Mouse (Mus musculus) kidney, embryonic 15.5 days (tissue): Measurements from ENCODE around the gene Blnk. TPM values are rescaled to one million over a fixed set of nuclear protein-coding genes. Genes with fewer than 3 reads are reported as not detected.

Experiments used
- ATAC-seq: fragments of 200-750 bp; cut with Nextera tagmentation; replicated peaks from 2 replicates; pipeline ENCODE4 v1.8.0; 2017; ENCODE audit warnings: moderate TSS enrichment; ENCODE audit not compliant: low FRiP score
- H3K27ac ChIP-seq: fragments of 300-500 bp; sonication (generic); 2 replicates; pipeline ENCODE4 v1.5.1; 2015; ENCODE audit warnings: mild to moderate bottlenecking, inconsistent platforms
- H3K27me3 ChIP-seq: fragments of 300-500 bp; sonication (generic); 2 replicates; pipeline ENCODE4 v1.6.1; 2015; ENCODE audit warnings: inconsistent platforms
- H3K36me3 ChIP-seq: fragments of 300-500 bp; sonication (generic); 2 replicates; pipeline ENCODE4 v1.6.1; 2015; ENCODE audit warnings: inconsistent platforms
- H3K4me1 ChIP-seq: fragments of 300-500 bp; sonication (generic); 2 replicates; pipeline ENCODE4 v1.6.1; 2015; ENCODE audit warnings: inconsistent platforms
- H3K4me2 ChIP-seq: fragments of 300-500 bp; sonication (generic); 2 replicates; pipeline ENCODE4 v1.6.1; 2015; ENCODE audit warnings: moderate library complexity, mild to moderate bottlenecking, inconsistent platforms
- H3K4me3 ChIP-seq: fragments of 300-500 bp; sonication (generic); replicated peaks from 2 replicates; pipeline ENCODE4 v1.5.1; 2015; ENCODE audit warnings: mild to moderate bottlenecking, inconsistent platforms
- H3K9ac ChIP-seq: fragments of 300-500 bp; sonication (generic); 2 replicates; pipeline ENCODE4 v1.6.1; 2015; ENCODE audit warnings: mild to moderate bottlenecking, inconsistent platforms
- H3K9me3 ChIP-seq: fragments of 300-500 bp; sonication (generic); replicated peaks from 2 replicates; pipeline ENCODE4 v1.6.1; 2016; ENCODE audit warnings: inconsistent platforms
- WGBS: fragments of 180-500 bp; shearing (Covaris S2); methylation state at CpG from one replicate; pipeline ENCODE4 v1.1.7; 2015; ENCODE audit warnings: mixed read lengths; 5-methylcytosine and 5-hydroxymethylcytosine counted together
- polyA plus RNA-seq: library from polyadenylated mRNA; unstranded; fragments of >200 nt; fragmentation: Nextera tagmentation; extraction: Ambion mirVana; gene quantifications from 2 replicates; pipeline ENCODE4 v1.2.1, GENCODE M21; 2015

The Blnk gene
- polyA plus RNA-seq, 1 experiment from 2014 or later = 12.6 TPM

GRCm38 (mm10) chr19:40998469-40999170, 4.3 kb upstream of the Blnk start:
- H3K27ac ChIP-seq = peak overlapping the region; percentile 64
- ATAC-seq = no peak

GRCm38 (mm10) chr19:40996722-40997121, 2.4 kb upstream of the Blnk start:
- Histone ChIP-seq H3K9me3 (no peaks in the 10 kb centered on the region), H3K36me3 (no peaks in the 10 kb centered on the region), H3K27me3 (no peaks in the 10 kb centered on the region), H3K4me3 (no peak overlapping the region), H3K9ac (no peak overlapping the region), H3K4me1 (peaks cover 43% of the 10 kb centered on the region), H3K4me2 (no peak overlapping the region), H3K27ac (no peak overlapping the region)
- WGBS = 89% methylated on average over 6 of the region's 6 CpGs
- no peak for ATAC-seq

More at GRCm38 (mm10) chr19:40998469-40999170, 4.3 kb upstream of the Blnk start:
- 43% methylated on average over 5 of the region's 5 CpGs for WGBS
- no peak overlapping the region for H3K4me2 ChIP-seq
- H3K4me3 ChIP-seq = no peak overlapping the region
- no peak overlapping the region for H3K9ac ChIP-seq
- no peaks in the 10 kb centered on the region for H3K27me3 ChIP-seq
- no peaks in the 10 kb centered on the region for H3K9me3 ChIP-seq
- peaks cover 29% of the 10 kb centered on the region for H3K4me1 ChIP-seq
- no peaks in the 10 kb centered on the region for H3K36me3 ChIP-seq

- 30% methylated on average over 21 of the region's 21 CpGs for WGBS
- Histone ChIP-seq H3K4me2 (no peak overlapping the region), H3K27ac (peak overlapping the region; percentile 89), H3K9ac (no peak overlapping the region), H3K4me1 (peaks cover 43% of the 10 kb centered on the region), H3K27me3 (0 out of 2 replicates have a peak, but pooled peaks cover 3% of the 10 kb centered on the region), H3K4me3 (no peak overlapping the region), H3K9me3 (no peaks in the 10 kb centered on the region), H3K36me3 (no peaks in the 10 kb centered on the region)
- ATAC-seq = no peak; the same call in 1 of the 2 replicates
Measured at GRCm38 (mm10) chr19:40995449-40996401, 1.4 kb upstream of the Blnk start.

- no peak for ATAC-seq
- no peak overlapping the region for H3K4me3 ChIP-seq
- H3K27ac ChIP-seq = peak overlapping the region; percentile 89; the same call in 1 of the 2 replicates
- no peak overlapping the region for H3K9ac ChIP-seq
- H3K4me2 ChIP-seq = no peak overlapping the region
- WGBS = 52% methylated on average over 7 of the region's 7 CpGs
- H3K36me3 ChIP-seq = no peaks in the 10 kb centered on the region
- H3K4me1 ChIP-seq = peaks cover 43% of the 10 kb centered on the region
- no peaks in the 10 kb centered on the region for H3K9me3 ChIP-seq
- 0 out of 2 replicates have a peak, but pooled peaks cover 3% of the 10 kb centered on the region for H3K27me3 ChIP-seq
Measured at GRCm38 (mm10) chr19:40994911-40995310, 576 bp upstream of the Blnk start.

GRCm38 (mm10) chr19:40993356-40993755, 979 bp downstream of the Blnk start:
- no peak for ATAC-seq
- no peak overlapping the region for H3K9ac ChIP-seq
- 0 out of 2 replicates have a peak, but pooled peaks cover 3% of the 10 kb centered on the region for H3K27me3 ChIP-seq
- H3K36me3 ChIP-seq = no peaks in the 10 kb centered on the region
- H3K4me1 ChIP-seq = peaks cover 39% of the 10 kb centered on the region
- H3K4me3 ChIP-seq = peak overlapping the region; percentile 19
- H3K9me3 ChIP-seq = no peaks in the 10 kb centered on the region
- WGBS = 50% methylated on average over 5 of the region's 5 CpGs
- H3K27ac ChIP-seq = peak overlapping the region; percentile 89
- H3K4me2 ChIP-seq = peak overlapping the region; percentile 39

GRCm38 (mm10) chr19:40992517-40993044, 1.8 kb downstream of the Blnk start:
- Histone ChIP-seq H3K4me3 (peak overlapping the region; percentile 5), H3K27ac (0 out of 2 replicates have a peak overlapping the region, but pooled peaks have one; percentile 43), H3K9me3 (no peaks in the 10 kb centered on the region), H3K9ac (no peak overlapping the region), H3K4me2 (peak overlapping the region; percentile 39), H3K27me3 (0 out of 2 replicates have a peak, but pooled peaks cover 3% of the 10 kb centered on the region), H3K36me3 (no peaks in the 10 kb centered on the region), H3K4me1 (peaks cover 38% of the 10 kb centered on the region)
- no peak for ATAC-seq
- 49% methylated on average over 8 of the region's 8 CpGs for WGBS

- Histone ChIP-seq H3K4me2 (peak overlapping the region; percentile 39), H3K9ac (no peak overlapping the region), H3K36me3 (no peaks in the 10 kb centered on the region), H3K9me3 (no peaks in the 10 kb centered on the region), H3K27ac (no peak overlapping the region), H3K4me1 (peaks cover 38% of the 10 kb centered on the region), H3K27me3 (0 out of 2 replicates have a peak, but pooled peaks cover 3% of the 10 kb centered on the region), H3K4me3 (peak overlapping the region; percentile 5; the same call in 1 of the 2 replicates)
- WGBS = 34% methylated on average over 11 of the region's 11 CpGs
- no peak for ATAC-seq
Measured at GRCm38 (mm10) chr19:40992096-40992495, 2.2 kb downstream of the Blnk start.

GRCm38 (mm10) chr19:40991626-40992025, 2.7 kb downstream of the Blnk start:
- ATAC-seq = no peak
- Histone ChIP-seq H3K27me3 (0 out of 2 replicates have a peak, but pooled peaks cover 3% of the 10 kb centered on the region), H3K9me3 (no peaks in the 10 kb centered on the region), H3K27ac (no peak overlapping the region), H3K4me2 (peak overlapping the region; percentile 39; the same call in 1 of the 2 replicates), H3K4me3 (no peak overlapping the region; the same call in 1 of the 2 replicates), H3K36me3 (no peaks in the 10 kb centered on the region), H3K9ac (no peak overlapping the region), H3K4me1 (peaks cover 38% of the 10 kb centered on the region)
- 68% methylated on average over 7 of the region's 7 CpGs for WGBS

GRCm38 (mm10) chr19:40990781-40991343, 3.5 kb downstream of the Blnk start:
- no peak overlapping the region for H3K4me3 ChIP-seq
- 90% methylated on average over 17 of the region's 17 CpGs for WGBS
- 0 out of 2 replicates have a peak, but pooled peaks cover 3% of the 10 kb centered on the region for H3K27me3 ChIP-seq
- no peak overlapping the region for H3K9ac ChIP-seq
- no peak overlapping the region for H3K4me2 ChIP-seq
- no peak overlapping the region for H3K27ac ChIP-seq
- H3K9me3 ChIP-seq = no peaks in the 10 kb centered on the region
- H3K36me3 ChIP-seq = no peaks in the 10 kb centered on the region
- H3K4me1 ChIP-seq = peaks cover 34% of the 10 kb centered on the region
- no peak for ATAC-seq

- Histone ChIP-seq H3K9me3 (no peaks in the 10 kb centered on the region), H3K4me2 (no peak overlapping the region), H3K27me3 (0 out of 2 replicates have a peak, but pooled peaks cover 3% of the 10 kb centered on the region), H3K9ac (no peak overlapping the region), H3K27ac (no peak overlapping the region), H3K36me3 (no peaks in the 10 kb centered on the region), H3K4me3 (no peak overlapping the region), H3K4me1 (peaks cover 26% of the 10 kb centered on the region)
- 73% methylated on average over 9 of the region's 9 CpGs for WGBS
- no peak for ATAC-seq
Measured at GRCm38 (mm10) chr19:40989961-40990600, 4.3 kb downstream of the Blnk start.

GRCm38 (mm10) chr19:40988856-40989255, 5.5 kb downstream of the Blnk start:
- no peak for ATAC-seq
- H3K4me2 ChIP-seq = no peak overlapping the region
- H3K4me3 ChIP-seq = no peak overlapping the region
- H3K4me1 ChIP-seq = peaks cover 16% of the 10 kb centered on the region
- 0 out of 2 replicates have a peak, but pooled peaks cover 3% of the 10 kb centered on the region for H3K27me3 ChIP-seq
- WGBS = 85% methylated on average over 5 of the region's 5 CpGs
- no peak overlapping the region for H3K27ac ChIP-seq
- no peaks in the 10 kb centered on the region for H3K9me3 ChIP-seq
- no peak overlapping the region for H3K9ac ChIP-seq
- H3K36me3 ChIP-seq = no peaks in the 10 kb centered on the region
